Mouse (Mus musculus) G1E (cell line): ENCODE measurements around the gene Slc39a8. TPM values are rescaled to one million over a fixed set of nuclear protein-coding genes. Genes with fewer than 3 reads are reported as not detected.

Experiments used
- ATAC-seq: 2 replicates; pipeline ENCODE4 v1.8.0; 2016; ENCODE audit warnings: mild to moderate bottlenecking; ENCODE audit not compliant: insufficient number of reproducible peaks, poor library complexity, low FRiP score, severe bottlenecking; ENCODE audit errors: extremely low read depth
- DNase-seq: peaks from one replicate; pipeline ENCODE4 v3.0.0; 2012; ENCODE audit warnings: low spot score
- H3K27me3 ChIP-seq: 2 replicates; pipeline ENCODE4 v1.6.1; 2012; ENCODE audit warnings: mild to moderate bottlenecking, low read length, inconsistent platforms; ENCODE audit not compliant: insufficient read depth
- H3K36me3 ChIP-seq: replicated peaks from 2 replicates; pipeline ENCODE3; 2012; ENCODE audit warnings: mild to moderate bottlenecking, inconsistent platforms
- H3K4me1 ChIP-seq: 2 replicates; pipeline ENCODE4 v1.6.1; 2012; ENCODE audit warnings: low read depth, low read length, inconsistent platforms, mixed read lengths; ENCODE audit not compliant: insufficient read depth
- H3K4me3 ChIP-seq: 2 replicates; pipeline ENCODE4 v1.5.1; 2012; ENCODE audit warnings: low read depth, mild to moderate bottlenecking, inconsistent platforms, low read length, moderate library complexity, mixed read lengths
- H3K9me3 ChIP-seq: replicated peaks from 2 replicates; pipeline ENCODE4 v1.6.1; 2012; ENCODE audit warnings: inconsistent platforms
- CTCF ChIP-seq: IDR thresholded peaks from 2 replicates; pipeline ENCODE4 v1.5.1; 2012; ENCODE audit warnings: low read depth, low read length, inconsistent platforms, mixed read lengths
- GATA1 ChIP-seq: IDR thresholded peaks from 2 replicates; pipeline ENCODE4 v1.6.1; 2012; ENCODE audit warnings: borderline replicate concordance, low read length, inconsistent platforms, mixed read lengths
- GATA2 ChIP-seq: IDR thresholded peaks from 2 replicates; pipeline ENCODE4 v1.6.1; 2012; ENCODE audit warnings: low read depth, low read length, inconsistent platforms, borderline replicate concordance
- POLR2AphosphoS5 ChIP-seq: IDR thresholded peaks from 2 replicates; pipeline ENCODE4 v1.6.1; 2012; ENCODE audit warnings: low read depth, low read length, inconsistent platforms; ENCODE audit not compliant: insufficient replicate concordance
- TAL1 ChIP-seq: conservative IDR thresholded peaks from 2 replicates; pipeline ENCODE4 v1.6.1; 2012; ENCODE audit warnings: low read depth, low read length, inconsistent platforms, mixed read lengths
- polyA plus RNA-seq: library from polyadenylated mRNA; stranded (reverse); fragments of >175 nt; gene quantifications from 2 replicates; pipeline ENCODE4 v1.2.3, GENCODE M21; 2012
- total RNA-seq, 2 experiments: library from RNA; stranded (forward) in 1 of 2; stranded (reverse) in 1 of 2; fragments of 200-1000 nt in 1 of 2; fragments of >200 nt in 1 of 2; fragmentation: Nextera tagmentation in 1 of 2; gene quantifications; 2 replicates each; pipeline ENCODE4 v1.2.3; 2014 to 2017

Slc39a8 gene
- total and polyA plus RNA-seq, 3 experiments: 23.9 to 121 (median 68.2) TPM

GRCm38 (mm10) chr3:135843181-135843580 is 18.1 kb downstream of the Slc39a8 start:
- ATAC-seq (peak; percentile 7; the same call in 1 of the 2 replicates), DNase-seq (no peak)
- Histone ChIP-seq H3K36me3 (peaks cover 41% of the 10 kb centered on the region), H3K27me3 (no peaks in the 10 kb centered on the region), H3K9me3 (no peaks in the 10 kb centered on the region), H3K4me3 (peak overlapping the region; percentile 33; the same call in 1 of the 2 replicates), H3K4me1 (peaks cover 62% of the 10 kb centered on the region)
- TF ChIP-seq POLR2AphosphoS5 (no peak), TAL1 (no peak), GATA2 (no peak), CTCF (no peak), GATA1 (no peak)

- Histone ChIP-seq H3K9me3 (no peaks in the 10 kb centered on the region), H3K36me3 (peaks cover 42% of the 10 kb centered on the region), H3K4me3 (peak overlapping the region; percentile 38; the same call in 1 of the 2 replicates), H3K27me3 (no peaks in the 10 kb centered on the region), H3K4me1 (peaks cover 62% of the 10 kb centered on the region)
- peak; percentile 56 for DNase-seq
- peak; percentile 91 for ATAC-seq
- TF ChIP-seq TAL1: peak; percentile 98
- TF ChIP-seq POLR2AphosphoS5: no peak
Observed at GRCm38 (mm10) chr3:135843707-135844106, 18.6 kb downstream of the Slc39a8 start.

GRCm38 (mm10) chr3:135844835-135845234 is 19.8 kb downstream of the Slc39a8 start:
- TF ChIP-seq POLR2AphosphoS5: no peak
- 0 out of 2 replicates have a peak, but pooled peaks have one; percentile 7 for TF ChIP-seq TAL1
- no peaks in the 10 kb centered on the region for H3K27me3 ChIP-seq
- H3K4me3 ChIP-seq: no peak overlapping the region; the same call in 1 of the 2 replicates
- no peaks in the 10 kb centered on the region for H3K9me3 ChIP-seq
- peaks cover 56% of the 10 kb centered on the region for H3K4me1 ChIP-seq
- H3K36me3 ChIP-seq: peaks cover 45% of the 10 kb centered on the region
- DNase-seq (no peak), ATAC-seq (no peak)

GRCm38 (mm10) chr3:135845860-135846259 is 20.8 kb downstream of the Slc39a8 start:
- no peaks in the 10 kb centered on the region for H3K9me3 ChIP-seq
- H3K36me3 ChIP-seq: peaks cover 45% of the 10 kb centered on the region
- TF ChIP-seq GATA2 (no peak), TAL1 (no peak), CTCF (no peak), GATA1 (no peak), POLR2AphosphoS5 (no peak)
- ATAC-seq: no peak
- DNase-seq: no peak
- H3K4me3 ChIP-seq: no peak overlapping the region
- no peaks in the 10 kb centered on the region for H3K27me3 ChIP-seq
- peaks cover 49% of the 10 kb centered on the region for H3K4me1 ChIP-seq

- Histone ChIP-seq H3K27me3 (no peaks in the 10 kb centered on the region), H3K4me1 (peaks cover 30% of the 10 kb centered on the region), H3K4me3 (no peak overlapping the region), H3K9me3 (no peaks in the 10 kb centered on the region), H3K36me3 (peaks cover 63% of the 10 kb centered on the region)
- ATAC-seq (no peak), DNase-seq (no peak)
- TF ChIP-seq CTCF: no peak
- no peak for TF ChIP-seq GATA1
- no peak for TF ChIP-seq POLR2AphosphoS5
- TF ChIP-seq TAL1: no peak
- TF ChIP-seq GATA2: no peak
Observed at GRCm38 (mm10) chr3:135851607-135852006, 26.5 kb downstream of the Slc39a8 start.

- DNase-seq (no peak), ATAC-seq (no peak)
- Histone ChIP-seq H3K27me3 (no peaks in the 10 kb centered on the region), H3K9me3 (no peaks in the 10 kb centered on the region), H3K4me3 (no peak overlapping the region; the same call in 1 of the 2 replicates), H3K4me1 (peaks cover 30% of the 10 kb centered on the region), H3K36me3 (peaks cover 70% of the 10 kb centered on the region)
- TF ChIP-seq TAL1: no peak
- TF ChIP-seq CTCF: 0 out of 2 replicates have a peak, but pooled peaks have one; percentile 9
- TF ChIP-seq GATA1: no peak
Observed at GRCm38 (mm10) chr3:135853604-135854297, 28.7 kb downstream of the Slc39a8 start.
